ENCODE assay signal across 8 mouse cellular contexts in the genomic region with DNA sequence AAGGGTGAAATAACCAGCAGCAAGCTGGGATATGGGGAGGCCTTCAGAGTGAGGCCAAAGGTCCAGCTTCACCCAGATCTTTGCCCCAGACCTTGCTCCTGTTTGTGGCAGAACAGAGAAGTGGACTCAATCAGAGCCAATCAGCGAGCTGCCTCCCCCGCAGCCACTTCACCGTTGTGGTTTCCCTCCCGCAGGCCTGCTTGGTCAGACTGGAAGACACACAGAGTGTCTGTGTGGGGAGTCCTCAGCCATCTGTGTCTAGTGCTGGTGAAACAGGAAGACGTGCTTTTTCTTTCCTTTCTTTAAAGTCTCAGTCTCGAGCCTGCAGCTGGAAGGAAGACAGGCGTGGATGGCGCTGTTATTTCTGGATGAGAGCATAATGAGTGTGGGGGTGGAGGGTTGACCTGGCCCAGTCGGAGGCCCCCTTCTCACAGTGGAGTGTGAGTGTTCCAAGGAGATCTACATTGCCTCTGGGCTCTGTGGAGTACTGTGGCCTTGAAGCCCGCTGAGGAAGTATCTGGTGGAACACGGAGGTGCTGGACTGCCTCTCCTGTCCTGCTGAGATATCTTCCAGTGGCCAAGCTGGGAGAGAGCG.
DNase-seq lines count a peak whose midpoint lies in the region; ATAC-seq and TF ChIP-seq lines count a peak whose summit lies in the region.

No protein-coding gene starts in this region.

- peak; percentile 41; the same call in 1 of the 2 replicates for ATAC-seq in heart, embryonic 16.5 days (replicated peaks; ENCODE audit: extremely low read depth, insufficient read depth, low FRiP score)
- ATAC-seq in hindbrain, embryonic 12.5 days (ENCODE audit: low FRiP score), result 0 out of 2 replicates have a peak, but pooled peaks have one; percentile 19

- no peak overlapping the region for H3K27ac ChIP-seq in heart, embryonic 16.5 days (ENCODE audit: low read length)
- no peak overlapping the region for H3K27ac ChIP-seq in heart, adult 2 months
- no peak overlapping the region for H3K27ac ChIP-seq in hindbrain, embryonic 12.5 days

- H3K4me1 ChIP-seq in heart, embryonic 16.5 days (ENCODE audit: control insufficient read depth, insufficient read depth, low read length), result peaks cover 4% of the 10 kb centered on the region; the same call in 1 of the 2 replicates
- peaks cover 2% of the 10 kb centered on the region for H3K4me1 ChIP-seq in heart, adult 2 months (ENCODE audit: control insufficient read depth, insufficient read depth, low read length)
- 0 out of 2 replicates have a peak, but pooled peaks cover 4% of the 10 kb centered on the region for H3K4me1 ChIP-seq in hindbrain, embryonic 12.5 days

- H3K4me3 ChIP-seq in heart, embryonic 16.5 days (ENCODE audit: low read length), result no peak overlapping the region
- H3K4me3 ChIP-seq in heart, adult 2 months, result no peak overlapping the region
- no peak overlapping the region for H3K4me3 ChIP-seq in hindbrain, embryonic 12.5 days

- TF ChIP-seq EP300 in heart, adult 2 months (IDR thresholded peaks at IDR 0.05; ENCODE audit: insufficient read depth, low read depth, low read length), result no peak

- intact Hi-C loops in heart, adult 2 months (cut with DNase I), result no loop called here

- 0 out of 2 replicates have a peak, but pooled peaks cover 2% of the 10 kb centered on the region for H3K9me3 ChIP-seq in heart, embryonic 16.5 days (replicated peaks; ENCODE audit: control insufficient read depth, low read length)
- H3K9me3 ChIP-seq in hindbrain, embryonic 12.5 days (replicated peaks), result no peaks in the 10 kb centered on the region

- no peaks in the 10 kb centered on the region for H3K79me2 ChIP-seq in heart, adult 2 months (replicated peaks; ENCODE audit: control insufficient read depth, insufficient read depth, low read length)

- H3K27me3 ChIP-seq in heart, embryonic 16.5 days (ENCODE audit: control insufficient read depth, insufficient read depth, low read length), result no peaks in the 10 kb centered on the region
- no peaks in the 10 kb centered on the region for H3K27me3 ChIP-seq in heart, adult 2 months (ENCODE audit: control insufficient read depth, insufficient read depth, low read length)
- no peaks in the 10 kb centered on the region for H3K27me3 ChIP-seq in hindbrain, embryonic 12.5 days

- WGBS in heart, embryonic 16.5 days, result 27% methylated on average over 12 of the region's 12 CpGs
- 32% methylated on average over 12 of the region's 12 CpGs for WGBS in heart, adult 2 months
- WGBS in hindbrain, embryonic 12.5 days, result 35% methylated on average over 12 of the region's 12 CpGs

- no peak overlapping the region for H3K4me2 ChIP-seq in heart, embryonic 16.5 days (ENCODE audit: low read depth, low read length)
- H3K4me2 ChIP-seq in hindbrain, embryonic 12.5 days (replicated peaks), result no peak overlapping the region

- no peak for TF ChIP-seq POLR2A in heart, adult 2 months (IDR thresholded peaks at IDR 0.05; ENCODE audit: insufficient read depth, low read depth, low read length)

- H3K36me3 ChIP-seq in heart, embryonic 16.5 days (ENCODE audit: control insufficient read depth, insufficient read depth), result no peaks in the 10 kb centered on the region
- H3K36me3 ChIP-seq in heart, adult 2 months (ENCODE audit: control insufficient read depth, insufficient read depth, low read length), result no peaks in the 10 kb centered on the region
- no peaks in the 10 kb centered on the region for H3K36me3 ChIP-seq in hindbrain, embryonic 12.5 days

- H3K9ac ChIP-seq in heart, embryonic 16.5 days (ENCODE audit: low read length), result no peak overlapping the region
- no peak overlapping the region for H3K9ac ChIP-seq in heart, adult 2 months (ENCODE audit: low read depth, low read length)
- no peak overlapping the region for H3K9ac ChIP-seq in hindbrain, embryonic 12.5 days

- DNase-seq in heart, adult 2 months, result no peak
- peak; percentile 55 to 76 for DNase-seq in cerebellum, postnatal 14 days
- DNase-seq in layer of hippocampus, postnatal 36 days, result peak; percentile 23 to 29
- DNase-seq in mesoderm, embryonic 11.5 days (ENCODE audit: low read depth, low spot score), result peak; percentile 11
- DNase-seq in thymus, postnatal 14 days, result peak; percentile 8
- no peak for DNase-seq in urinary bladder, adult 2 months (ENCODE audit: low spot score)

- no peak for TF ChIP-seq CTCF in heart, adult 2 months (IDR thresholded peaks at IDR 0.05)

Comparison
In these comparisons a context has a peak if more than half of its experiments do, and no peak if none do; other contexts are left out.
1. DNase-seq: peak in cerebellum, postnatal 14 days (2 of 2), layer of hippocampus, postnatal 36 days (2 of 2), mesoderm, embryonic 11.5 days (single experiment) and thymus, postnatal 14 days (single experiment); none in heart, adult 2 months (0 of 2) and urinary bladder, adult 2 months (single experiment).